Mouse (Mus musculus) neural tube, embryonic 15.5 days (tissue): Measurements from ENCODE around the gene Zbtb22. TPM values are rescaled to one million over a fixed set of nuclear protein-coding genes. Genes with fewer than 3 reads are reported as not detected.

Experiments used
- ATAC-seq: fragments of 200-750 bp; cut with Nextera tagmentation; 2 replicates; pipeline ENCODE4 v1.8.0; 2017; ENCODE audit warnings: mild to moderate bottlenecking, moderate TSS enrichment, moderate library complexity; ENCODE audit not compliant: low FRiP score
- H3K27ac ChIP-seq: fragments of 300-500 bp; sonication (generic); replicated peaks from 2 replicates; pipeline ENCODE4 v1.5.1; 2015; ENCODE audit warnings: mild to moderate bottlenecking, inconsistent platforms
- H3K27me3 ChIP-seq: fragments of 300-500 bp; sonication (generic); replicated peaks from 2 replicates; pipeline ENCODE4 v1.6.1; 2015; ENCODE audit warnings: inconsistent platforms
- H3K36me3 ChIP-seq: fragments of 300-500 bp; sonication (generic); 2 replicates; pipeline ENCODE4 v1.6.1; 2015; ENCODE audit warnings: inconsistent platforms
- H3K4me1 ChIP-seq: fragments of 300-500 bp; sonication (generic); 2 replicates; pipeline ENCODE4 v1.6.1; 2015; ENCODE audit warnings: inconsistent platforms
- H3K4me2 ChIP-seq: fragments of 300-500 bp; sonication (generic); 2 replicates; pipeline ENCODE4 v1.6.1; 2015; ENCODE audit warnings: inconsistent platforms, mild to moderate bottlenecking, moderate library complexity
- H3K4me3 ChIP-seq: fragments of 300-500 bp; sonication (generic); replicated peaks from 2 replicates; pipeline ENCODE4 v1.5.1; 2015; ENCODE audit warnings: mild to moderate bottlenecking, inconsistent platforms
- H3K9ac ChIP-seq: fragments of 300-500 bp; sonication (generic); replicated peaks from 2 replicates; pipeline ENCODE4 v1.6.1; 2015; ENCODE audit warnings: mild to moderate bottlenecking, inconsistent platforms
- H3K9me3 ChIP-seq: fragments of 300-500 bp; sonication (generic); replicated peaks from 2 replicates; pipeline ENCODE4 v1.6.1; 2016; ENCODE audit warnings: inconsistent platforms
- WGBS: fragments of 180-500 bp; shearing (Covaris S2); methylation state at CpG from one replicate; pipeline ENCODE4 v1.1.7; 2015; ENCODE audit warnings: mixed read lengths; 5-methylcytosine and 5-hydroxymethylcytosine counted together
- polyA plus RNA-seq: library from polyadenylated mRNA; unstranded; fragments of >200 nt; fragmentation: Nextera tagmentation; extraction: Ambion mirVana; gene quantifications from 2 replicates; pipeline ENCODE4 v1.2.1, GENCODE M21; 2015

The Zbtb22 gene
- polyA plus RNA-seq, 1 experiment from 2014 or later: 13.7 TPM

- Histone ChIP-seq H3K36me3 (peaks cover 22% of the 10 kb centered on the region), H3K9me3 (no peaks in the 10 kb centered on the region), H3K9ac (peak overlapping the region; percentile 70), H3K4me2 (peak overlapping the region; percentile 95), H3K27me3 (no peaks in the 10 kb centered on the region), H3K27ac (peak overlapping the region; percentile 94), H3K4me3 (peak overlapping the region; percentile 87), H3K4me1 (peaks cover 41% of the 10 kb centered on the region)
- peak; percentile 23 for ATAC-seq
- WGBS: under 1% methylated on average over 43 of the region's 44 CpGs
Measured at GRCm38 (mm10) chr17:33908331-33909076, 7.2 kb upstream of the Zbtb22 start.

GRCm38 (mm10) chr17:33909077-33909868 is 6.4 kb upstream of the Zbtb22 start, which contains the start of gene Daxx:
Daxx (plus strand) TSS chr17:33909414.
- under 1% methylated on average over 68 of the region's 68 CpGs for WGBS
- peaks cover 48% of the 10 kb centered on the region for H3K4me1 ChIP-seq
- peak within 1 kb of the TSS; percentile 87 for H3K4me3 ChIP-seq
- peaks cover 30% of the 10 kb centered on the region for H3K36me3 ChIP-seq
- peak within 1 kb of the TSS; percentile 91 for H3K9ac ChIP-seq
- peak within 1 kb of the TSS; percentile 94 for H3K27ac ChIP-seq
- H3K9me3 ChIP-seq: no peaks in the 10 kb centered on the region
- H3K27me3 ChIP-seq: no peaks in the 10 kb centered on the region
- peak; percentile 95 for ATAC-seq
- peak within 1 kb of the TSS; percentile 95 for H3K4me2 ChIP-seq

GRCm38 (mm10) chr17:33909869-33910250 is 5.8 kb upstream of the Zbtb22 start:
- H3K36me3 ChIP-seq: peaks cover 34% of the 10 kb centered on the region
- H3K27ac ChIP-seq: peak overlapping the region; percentile 89
- H3K4me3 ChIP-seq: peak overlapping the region; percentile 87
- H3K9me3 ChIP-seq: no peaks in the 10 kb centered on the region
- peak; percentile 5; the same call in 1 of the 2 replicates for ATAC-seq
- H3K27me3 ChIP-seq: no peaks in the 10 kb centered on the region
- H3K9ac ChIP-seq: peak overlapping the region; percentile 91
- peak overlapping the region; percentile 95 for H3K4me2 ChIP-seq
- under 1% methylated on average over 14 of the region's 14 CpGs for WGBS
- peaks cover 53% of the 10 kb centered on the region for H3K4me1 ChIP-seq

DNA sequence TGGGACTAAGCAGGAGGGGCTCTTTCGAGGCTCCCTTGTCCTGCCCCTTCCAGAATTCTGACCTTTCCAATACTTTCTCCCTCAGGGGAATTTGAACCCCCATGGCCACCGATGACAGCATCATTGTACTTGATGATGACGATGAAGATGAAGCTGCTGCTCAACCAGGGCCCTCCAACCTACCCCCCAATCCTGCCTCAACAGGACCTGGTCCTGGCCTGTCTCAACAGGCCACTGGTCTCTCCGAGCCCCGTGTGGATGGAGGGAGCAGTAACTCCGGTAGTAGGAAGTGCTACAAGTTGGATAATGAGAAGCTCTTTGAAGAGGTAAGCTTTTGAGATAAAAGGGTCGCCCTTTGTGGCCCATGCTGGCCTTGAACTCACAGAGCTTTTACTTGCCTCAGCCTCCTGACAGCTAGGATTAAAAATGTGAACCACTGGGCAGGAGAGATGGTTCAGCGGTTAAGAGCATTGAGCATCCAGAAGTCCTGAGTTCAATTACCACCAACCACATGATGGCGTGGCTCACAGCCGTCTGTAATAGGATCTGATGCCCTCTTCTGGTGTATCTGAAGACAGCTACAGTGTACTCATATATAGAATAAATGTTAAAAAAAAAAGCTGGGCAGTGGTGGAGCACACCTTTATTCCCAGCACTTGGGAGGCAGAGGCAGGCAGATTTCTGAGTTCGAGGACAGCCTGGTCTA is 5.2 kb upstream of the Zbtb22 start:
- Histone ChIP-seq H3K27ac (peak overlapping the region; percentile 89; the same call in 1 of the 2 replicates), H3K9ac (peak overlapping the region; percentile 91), H3K4me3 (peak overlapping the region; percentile 87), H3K9me3 (no peaks in the 10 kb centered on the region), H3K36me3 (peaks cover 38% of the 10 kb centered on the region), H3K4me2 (peak overlapping the region; percentile 95), H3K4me1 (peaks cover 59% of the 10 kb centered on the region), H3K27me3 (no peaks in the 10 kb centered on the region)
- WGBS: 66% methylated on average over 11 of the region's 11 CpGs
- no peak for ATAC-seq

GRCm38 (mm10) chr17:33911052-33911812 is 4.5 kb upstream of the Zbtb22 start:
- Histone ChIP-seq H3K27me3 (no peaks in the 10 kb centered on the region), H3K4me3 (no peak overlapping the region), H3K36me3 (peaks cover 38% of the 10 kb centered on the region), H3K27ac (no peak overlapping the region), H3K4me1 (peaks cover 60% of the 10 kb centered on the region), H3K4me2 (no peak overlapping the region), H3K9me3 (no peaks in the 10 kb centered on the region), H3K9ac (no peak overlapping the region)
- no peak for ATAC-seq
- WGBS: 94% methylated on average over 31 of the region's 31 CpGs

DNA sequence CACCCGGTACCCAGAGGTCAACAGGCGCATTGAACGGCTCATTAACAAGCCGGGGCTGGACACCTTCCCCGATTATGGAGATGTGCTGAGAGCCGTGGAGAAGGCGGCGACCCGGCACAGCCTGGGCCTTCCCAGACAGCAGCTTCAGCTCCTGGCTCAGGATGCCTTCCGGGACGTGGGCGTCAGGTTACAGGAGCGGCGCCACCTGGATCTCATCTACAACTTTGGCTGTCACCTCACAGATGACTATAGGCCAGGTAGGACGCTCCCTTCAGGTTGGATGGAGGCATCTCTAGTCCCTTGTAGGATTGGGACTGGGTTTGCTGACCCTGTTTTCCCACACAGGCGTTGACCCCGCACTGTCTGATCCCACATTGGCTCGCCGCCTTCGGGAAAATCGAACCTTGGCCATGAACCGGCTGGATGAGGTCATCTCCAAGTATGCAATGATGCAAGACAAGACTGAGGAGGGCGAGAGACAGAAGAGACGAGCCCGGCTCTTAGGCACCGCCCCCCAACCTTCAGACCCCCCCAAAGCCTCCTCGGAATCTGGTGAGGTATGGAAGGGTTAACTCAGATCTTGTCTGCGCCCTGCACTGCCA is 3.8 kb upstream of the Zbtb22 start:
- no peaks in the 10 kb centered on the region for H3K27me3 ChIP-seq
- H3K4me3 ChIP-seq: no peak overlapping the region
- ATAC-seq: no peak
- H3K27ac ChIP-seq: no peak overlapping the region
- H3K4me2 ChIP-seq: no peak overlapping the region
- H3K9ac ChIP-seq: 0 out of 2 replicates have a peak overlapping the region, but pooled peaks have one; percentile 10
- H3K36me3 ChIP-seq: peaks cover 38% of the 10 kb centered on the region
- peaks cover 66% of the 10 kb centered on the region for H3K4me1 ChIP-seq
- no peaks in the 10 kb centered on the region for H3K9me3 ChIP-seq
- 93% methylated on average over 28 of the region's 28 CpGs for WGBS

DNA sequence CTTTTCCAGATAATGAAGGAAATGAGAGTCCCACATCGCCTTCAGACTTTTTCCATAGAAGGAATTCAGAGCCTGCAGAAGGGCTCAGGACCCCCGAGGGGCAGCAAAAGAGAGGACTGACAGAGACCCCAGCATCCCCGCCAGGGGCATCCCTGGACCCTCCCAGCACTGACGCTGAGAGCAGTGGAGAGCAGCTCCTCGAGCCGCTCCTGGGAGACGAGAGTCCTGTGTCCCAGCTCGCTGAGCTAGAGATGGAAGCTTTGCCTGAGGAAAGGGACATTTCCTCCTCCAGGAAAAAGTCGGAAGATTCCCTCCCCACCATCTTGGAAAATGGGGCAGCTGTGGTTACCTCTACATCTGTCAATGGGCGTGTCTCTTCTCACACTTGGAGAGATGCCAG is 2.4 kb upstream of the Zbtb22 start:
- WGBS: 93% methylated on average over 10 of the region's 10 CpGs
- H3K36me3 ChIP-seq: peaks cover 41% of the 10 kb centered on the region
- no peak for ATAC-seq

DNA sequence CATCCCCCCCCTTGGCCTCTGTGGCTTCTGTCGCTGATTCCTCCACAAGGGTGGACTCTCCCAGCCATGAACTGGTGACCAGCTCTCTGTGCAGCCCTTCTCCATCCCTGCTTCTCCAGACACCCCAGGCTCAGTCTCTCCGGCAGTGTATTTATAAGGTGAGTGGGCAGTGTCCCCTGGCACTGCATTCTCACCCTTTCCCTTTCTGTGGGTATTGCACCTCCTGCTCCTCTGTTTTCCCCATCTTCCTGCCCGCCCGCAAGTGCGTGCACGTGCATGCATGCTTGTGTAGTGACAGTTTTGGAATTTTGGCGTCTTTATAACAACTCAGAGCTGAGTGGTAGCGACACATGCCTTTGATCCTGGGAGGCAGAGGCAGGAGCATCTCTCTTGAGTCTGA is 1.8 kb upstream of the Zbtb22 start:
- Histone ChIP-seq H3K27ac (no peak overlapping the region), H3K36me3 (peaks cover 43% of the 10 kb centered on the region), H3K4me3 (no peak overlapping the region), H3K9ac (no peak overlapping the region), H3K4me2 (no peak overlapping the region), H3K27me3 (no peaks in the 10 kb centered on the region), H3K4me1 (peaks cover 72% of the 10 kb centered on the region), H3K9me3 (no peaks in the 10 kb centered on the region)
- WGBS: 97% methylated on average over 8 of the region's 8 CpGs
- no peak for ATAC-seq

More for the DNA sequence above, 2.4 kb upstream of the Zbtb22 start:
- Histone ChIP-seq H3K27ac (no peak overlapping the region), H3K9ac (no peak overlapping the region), H3K27me3 (no peaks in the 10 kb centered on the region), H3K9me3 (no peaks in the 10 kb centered on the region), H3K4me1 (peaks cover 67% of the 10 kb centered on the region), H3K4me2 (no peak overlapping the region), H3K4me3 (no peak overlapping the region)

DNA sequence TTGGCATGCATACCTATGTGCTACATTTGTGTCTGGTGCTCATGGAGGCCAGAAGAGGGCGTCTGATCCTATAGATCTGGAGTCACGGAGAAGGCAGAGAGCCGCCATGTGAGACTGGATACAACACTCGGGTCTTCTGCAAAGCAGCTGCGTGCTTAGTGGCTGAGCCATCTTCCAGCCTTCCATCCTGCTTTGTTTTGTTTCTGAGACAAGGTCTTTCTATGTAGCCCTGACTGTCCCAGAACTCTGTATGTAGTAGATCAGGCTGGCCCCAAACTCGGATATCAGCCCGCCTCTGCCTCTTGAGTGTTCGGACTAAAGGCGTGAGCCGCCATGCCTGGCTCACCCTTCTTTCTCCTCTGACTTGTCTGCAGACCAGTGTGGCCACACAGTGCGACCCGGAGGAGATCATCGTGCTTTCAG is 724 bp upstream of the Zbtb22 start:
- Histone ChIP-seq H3K4me3 (0 out of 2 replicates have a peak overlapping the region, but pooled peaks have one; percentile 54), H3K9me3 (no peaks in the 10 kb centered on the region), H3K36me3 (peaks cover 43% of the 10 kb centered on the region), H3K4me2 (peak overlapping the region; percentile 79), H3K27me3 (no peaks in the 10 kb centered on the region), H3K4me1 (peaks cover 79% of the 10 kb centered on the region), H3K27ac (no peak overlapping the region; the same call in 1 of the 2 replicates), H3K9ac (no peak overlapping the region)
- ATAC-seq: no peak
- WGBS: 68% methylated on average over 13 of the region's 13 CpGs

- Histone ChIP-seq H3K27ac (peak overlapping the region; percentile 88), H3K4me3 (peak overlapping the region; percentile 54), H3K36me3 (peaks cover 41% of the 10 kb centered on the region), H3K4me1 (peaks cover 78% of the 10 kb centered on the region), H3K9me3 (no peaks in the 10 kb centered on the region), H3K9ac (peak overlapping the region; percentile 49), H3K27me3 (no peaks in the 10 kb centered on the region), H3K4me2 (peak overlapping the region; percentile 79)
- WGBS: under 1% methylated on average over 16 of the region's 20 CpGs
- peak; percentile 42 for ATAC-seq
Measured at GRCm38 (mm10) chr17:33916294-33916693, 590 bp downstream of the Zbtb22 start.
